Mouse (Mus musculus) liver, embryonic 11.5 days (tissue): Measurements from ENCODE around the gene Zfp704. TPM values are rescaled to one million over a fixed set of nuclear protein-coding genes. Genes with fewer than 3 reads are reported as not detected.

Source experiments
- ATAC-seq: fragments of 200-750 bp; cut with Nextera tagmentation; replicated peaks from 2 replicates; pipeline ENCODE4 v1.8.0; 2017; ENCODE audit warnings: moderate number of reproducible peaks, mild to moderate bottlenecking, moderate TSS enrichment, moderate library complexity; ENCODE audit not compliant: low FRiP score
- DNase-seq: peaks from one replicate; pipeline ENCODE4 v3.0.0-alpha.2; 2017; ENCODE audit warnings: low spot score
- H3K27ac ChIP-seq: fragments of 300-500 bp; sonication (generic); 2 replicates; pipeline ENCODE4 v1.5.1; 2014; ENCODE audit warnings: mild to moderate bottlenecking, low read depth, low read length, control low read depth
- H3K27me3 ChIP-seq: fragments of 300-500 bp; sonication (generic); replicated peaks from 2 replicates; pipeline ENCODE4 v1.6.1; 2014; ENCODE audit warnings: low read length, mixed read lengths; ENCODE audit not compliant: control insufficient read depth, insufficient read depth
- H3K36me3 ChIP-seq: fragments of 300-500 bp; sonication (generic); 2 replicates; pipeline ENCODE4 v1.6.1; 2014; ENCODE audit warnings: mild to moderate bottlenecking, low read length, moderate library complexity, mixed read lengths; ENCODE audit not compliant: control insufficient read depth, insufficient read depth
- H3K4me1 ChIP-seq: fragments of 300-500 bp; sonication (generic); replicated peaks from 2 replicates; pipeline ENCODE4 v1.6.1; 2014; ENCODE audit warnings: low read length, mixed read lengths; ENCODE audit not compliant: control insufficient read depth, insufficient read depth
- H3K4me2 ChIP-seq: fragments of 300-500 bp; sonication (generic); 2 replicates; pipeline ENCODE4 v1.6.1; 2014; ENCODE audit warnings: mild to moderate bottlenecking, control low read depth, moderate library complexity
- H3K4me3 ChIP-seq: fragments of 300-500 bp; sonication (generic); 2 replicates; pipeline ENCODE4 v1.5.1; 2014; ENCODE audit warnings: low read depth, low read length, control low read depth
- H3K9ac ChIP-seq: fragments of 300-500 bp; sonication (generic); 2 replicates; pipeline ENCODE4 v1.6.1; 2014; ENCODE audit warnings: low read depth, low read length, control low read depth
- H3K9me3 ChIP-seq: fragments of 300-500 bp; sonication (generic); 2 replicates; pipeline ENCODE4 v1.6.1; 2016; ENCODE audit warnings: low read length, inconsistent platforms, mixed read lengths; ENCODE audit not compliant: control insufficient read depth
- WGBS: fragments of 180-500 bp; shearing (Covaris S2); extraction: QIAGEN DNeasy Blood & Tissue Kit; methylation state at CpG from one replicate; pipeline ENCODE4 v1.1.7; 2014; 5-methylcytosine and 5-hydroxymethylcytosine counted together
- polyA plus RNA-seq: library from polyadenylated mRNA; unstranded; fragments of >200 nt; fragmentation: Nextera tagmentation; extraction: Ambion mirVana; gene quantifications from 2 replicates; pipeline ENCODE4 v1.2.1, GENCODE M21; 2014

The Zfp704 gene
- polyA plus RNA-seq, 1 experiment from 2014 or later: 4.7 TPM

GRCm38 (mm10) chr3:9513703-9514110 is 96.2 kb downstream of the Zfp704 start:
- Histone ChIP-seq H3K27me3 (no peaks in the 10 kb centered on the region), H3K4me1 (no peaks in the 10 kb centered on the region), H3K4me3 (no peak overlapping the region), H3K9ac (no peak overlapping the region), H3K36me3 (no peaks in the 10 kb centered on the region), H3K27ac (no peak overlapping the region), H3K4me2 (no peak overlapping the region), H3K9me3 (no peaks in the 10 kb centered on the region)
- WGBS: 81% methylated on average over 7 of the region's 7 CpGs
- DNase-seq (no peak), ATAC-seq (no peak)

- DNase-seq (no peak), ATAC-seq (no peak)
- H3K27ac ChIP-seq: no peak overlapping the region
- H3K4me3 ChIP-seq: no peak overlapping the region
- H3K4me1 ChIP-seq: no peaks in the 10 kb centered on the region
- no peak overlapping the region for H3K4me2 ChIP-seq
- H3K36me3 ChIP-seq: no peaks in the 10 kb centered on the region
- H3K9me3 ChIP-seq: no peaks in the 10 kb centered on the region
- H3K9ac ChIP-seq: no peak overlapping the region
- 90% methylated on average over 10 of the region's 10 CpGs for WGBS
- H3K27me3 ChIP-seq: no peaks in the 10 kb centered on the region
Observed at GRCm38 (mm10) chr3:9512199-9512598, 97.7 kb downstream of the Zfp704 start.

- peaks cover 4% of the 10 kb centered on the region for H3K4me1 ChIP-seq
- DNase-seq (no peak), ATAC-seq (no peak)
- no peak overlapping the region for H3K4me3 ChIP-seq
- H3K4me2 ChIP-seq: no peak overlapping the region
- 58% methylated on average over 6 of the region's 6 CpGs for WGBS
- H3K27me3 ChIP-seq: no peaks in the 10 kb centered on the region
- H3K9me3 ChIP-seq: no peaks in the 10 kb centered on the region
- no peaks in the 10 kb centered on the region for H3K36me3 ChIP-seq
- no peak overlapping the region; the same call in 1 of the 2 replicates for H3K27ac ChIP-seq
- H3K9ac ChIP-seq: no peak overlapping the region
Observed at GRCm38 (mm10) chr3:9505692-9506211, 104.1 kb downstream of the Zfp704 start.

GRCm38 (mm10) chr3:9504371-9504770 is 105.5 kb downstream of the Zfp704 start:
- no peak overlapping the region for H3K4me2 ChIP-seq
- no peak overlapping the region for H3K27ac ChIP-seq
- no peaks in the 10 kb centered on the region for H3K36me3 ChIP-seq
- no peak for DNase-seq
- H3K27me3 ChIP-seq: no peaks in the 10 kb centered on the region
- H3K9ac ChIP-seq: no peak overlapping the region
- ATAC-seq: no peak
- H3K4me1 ChIP-seq: peaks cover 11% of the 10 kb centered on the region
- 89% methylated on average over 4 of the region's 4 CpGs for WGBS
- H3K9me3 ChIP-seq: no peaks in the 10 kb centered on the region
- no peak overlapping the region for H3K4me3 ChIP-seq

- peak; percentile 83 for ATAC-seq
- WGBS: 22% methylated on average over 6 of the region's 6 CpGs
- Histone ChIP-seq H3K36me3 (no peaks in the 10 kb centered on the region), H3K9ac (no peak overlapping the region), H3K27me3 (no peaks in the 10 kb centered on the region), H3K4me2 (no peak overlapping the region), H3K9me3 (no peaks in the 10 kb centered on the region), H3K4me3 (no peak overlapping the region), H3K4me1 (peaks cover 11% of the 10 kb centered on the region), H3K27ac (no peak overlapping the region)
- DNase-seq: peak; percentile 62
Observed at GRCm38 (mm10) chr3:9500725-9501124, 109.2 kb downstream of the Zfp704 start.

- no peak overlapping the region for H3K27ac ChIP-seq
- 65% methylated on average over 8 of the region's 8 CpGs for WGBS
- no peaks in the 10 kb centered on the region for H3K9me3 ChIP-seq
- no peak overlapping the region for H3K4me3 ChIP-seq
- H3K36me3 ChIP-seq: no peaks in the 10 kb centered on the region
- peaks cover 11% of the 10 kb centered on the region for H3K4me1 ChIP-seq
- H3K4me2 ChIP-seq: no peak overlapping the region
- ATAC-seq (peak; percentile 56), DNase-seq (no peak)
- H3K27me3 ChIP-seq: no peaks in the 10 kb centered on the region
- H3K9ac ChIP-seq: no peak overlapping the region
Observed at GRCm38 (mm10) chr3:9499994-9500553, 109.8 kb downstream of the Zfp704 start.

GRCm38 (mm10) chr3:9499489-9499888 is 110.4 kb downstream of the Zfp704 start:
- Histone ChIP-seq H3K9ac (no peak overlapping the region), H3K9me3 (no peaks in the 10 kb centered on the region), H3K27ac (no peak overlapping the region), H3K4me1 (peaks cover 11% of the 10 kb centered on the region), H3K36me3 (no peaks in the 10 kb centered on the region), H3K27me3 (no peaks in the 10 kb centered on the region), H3K4me3 (no peak overlapping the region), H3K4me2 (0 out of 2 replicates have a peak overlapping the region, but pooled peaks have one; percentile 0)
- WGBS: 33% methylated on average over 5 of the region's 5 CpGs
- no peak for ATAC-seq
- DNase-seq: no peak

GRCm38 (mm10) chr3:9497260-9497659 is 112.6 kb downstream of the Zfp704 start:
- 59% methylated on average over 5 of the region's 5 CpGs for WGBS
- H3K27me3 ChIP-seq: no peaks in the 10 kb centered on the region
- H3K27ac ChIP-seq: no peak overlapping the region
- DNase-seq: no peak
- H3K9me3 ChIP-seq: no peaks in the 10 kb centered on the region
- H3K4me3 ChIP-seq: no peak overlapping the region
- no peak overlapping the region for H3K4me2 ChIP-seq
- no peak overlapping the region for H3K9ac ChIP-seq
- H3K36me3 ChIP-seq: no peaks in the 10 kb centered on the region
- H3K4me1 ChIP-seq: peaks cover 11% of the 10 kb centered on the region
- no peak for ATAC-seq

GRCm38 (mm10) chr3:9491766-9492283 is 118.1 kb downstream of the Zfp704 start:
- no peaks in the 10 kb centered on the region for H3K4me1 ChIP-seq
- H3K27ac ChIP-seq: no peak overlapping the region
- ATAC-seq (no peak), DNase-seq (no peak)
- no peak overlapping the region for H3K9ac ChIP-seq
- WGBS: 80% methylated on average over 4 of the region's 4 CpGs
- no peak overlapping the region for H3K4me3 ChIP-seq
- no peaks in the 10 kb centered on the region for H3K27me3 ChIP-seq
- H3K36me3 ChIP-seq: no peaks in the 10 kb centered on the region
- H3K9me3 ChIP-seq: no peaks in the 10 kb centered on the region
- no peak overlapping the region for H3K4me2 ChIP-seq
